Mouse (Mus musculus): Measurements from ENCODE around the gene Pxk. TPM values are rescaled to one million over a fixed set of nuclear protein-coding genes. Genes with fewer than 3 reads are reported as not detected.

Pxk gene
- polyA plus RNA-seq, 1 experiment from 2014 or later, result 36.7 TPM

DNA sequence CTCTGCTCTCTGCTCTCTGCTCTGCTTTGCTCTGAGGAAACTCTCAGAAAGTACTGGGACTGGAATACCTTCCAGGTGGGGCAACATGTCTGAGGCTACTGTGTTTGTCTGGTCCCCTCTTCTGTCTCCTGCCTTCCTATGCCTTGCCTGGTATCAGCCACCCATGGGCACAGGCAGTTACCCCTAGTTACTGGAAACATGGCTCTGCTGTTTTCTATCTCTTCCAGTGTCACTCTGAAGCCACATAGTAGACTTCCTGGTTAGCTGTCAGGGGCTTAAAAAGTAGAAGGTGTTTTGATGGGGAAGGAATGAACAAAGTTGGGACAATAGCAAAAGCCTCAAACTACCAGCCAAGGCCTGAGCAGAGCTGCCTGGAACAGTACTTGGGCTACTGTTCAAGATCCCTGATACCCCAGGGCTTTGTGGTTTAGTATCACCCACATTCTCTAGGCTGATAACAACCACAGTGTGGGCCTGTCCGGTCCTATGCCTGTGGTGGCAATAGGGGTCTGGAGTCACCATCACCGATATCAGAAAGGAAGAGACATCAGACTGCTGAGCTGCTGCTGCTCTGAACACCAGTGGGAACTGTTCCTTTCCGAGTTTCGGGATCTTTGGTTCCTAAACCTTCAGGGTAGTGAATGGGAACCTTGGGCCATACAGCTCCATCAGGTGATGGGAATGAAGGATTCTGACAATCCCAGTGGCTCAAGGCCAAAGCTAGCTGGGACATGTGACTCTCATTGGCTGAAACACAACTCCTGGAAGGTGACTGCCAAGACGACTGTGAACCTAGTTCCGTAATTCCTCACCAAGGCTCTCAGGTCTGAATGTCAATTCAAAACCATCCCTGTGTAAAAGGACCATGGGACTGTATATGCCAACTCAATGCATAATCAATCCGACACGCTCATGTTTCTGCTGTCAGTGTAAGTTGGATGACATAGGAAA lies 33.9 kb upstream of the Pxk start:
- no peaks in the 10 kb centered on the region for H3K27me3 ChIP-seq (ENCODE audit: insufficient read depth, low read length)
- H3K9ac ChIP-seq (replicated peaks; ENCODE audit: low read length), result no peak overlapping the region
- no peak overlapping the region for H3K27ac ChIP-seq (ENCODE audit: low read length)
- 89% methylated on average over 8 of the region's 8 CpGs for WGBS
- no peak overlapping the region for H3K4me2 ChIP-seq (replicated peaks; ENCODE audit: low read depth, low read length)
- no peak for ATAC-seq (ENCODE audit: low FRiP score, low TSS enrichment)
- H3K36me3 ChIP-seq (ENCODE audit: insufficient read depth, low read length), result no peaks in the 10 kb centered on the region
- H3K4me1 ChIP-seq (ENCODE audit: insufficient read depth, low read length), result 0 out of 2 replicates have a peak, but pooled peaks cover 4% of the 10 kb centered on the region
- H3K4me3 ChIP-seq (ENCODE audit: low read length), result no peak overlapping the region
- no peaks in the 10 kb centered on the region for H3K9me3 ChIP-seq (ENCODE audit: low read length)

GRCm38 (mm10) chr14:8080165-8080679 lies 17.8 kb upstream of the Pxk start, which contains the start of gene Rpp14:
TSS of gene Rpp14 (plus strand) at chr14:8080367.
- peaks cover 10% of the 10 kb centered on the region for H3K36me3 ChIP-seq (ENCODE audit: insufficient read depth, low read length)
- peak; percentile 96 for ATAC-seq (ENCODE audit: low FRiP score, low TSS enrichment)
- H3K9me3 ChIP-seq (ENCODE audit: low read length), result no peaks in the 10 kb centered on the region
- H3K9ac ChIP-seq (replicated peaks; ENCODE audit: low read length), result peak within 1 kb of the TSS; percentile 87
- H3K4me2 ChIP-seq (replicated peaks; ENCODE audit: low read depth, low read length), result peak within 1 kb of the TSS; percentile 97
- no peaks in the 10 kb centered on the region for H3K27me3 ChIP-seq (ENCODE audit: insufficient read depth, low read length)
- H3K4me1 ChIP-seq (ENCODE audit: insufficient read depth, low read length), result peaks cover 14% of the 10 kb centered on the region
- peak within 1 kb of the TSS; percentile 82 for H3K4me3 ChIP-seq (ENCODE audit: low read length)
- 0% methylated on average over 47 of the region's 47 CpGs for WGBS
- peak within 1 kb of the TSS; percentile 99 for H3K27ac ChIP-seq (ENCODE audit: low read length)

DNA sequence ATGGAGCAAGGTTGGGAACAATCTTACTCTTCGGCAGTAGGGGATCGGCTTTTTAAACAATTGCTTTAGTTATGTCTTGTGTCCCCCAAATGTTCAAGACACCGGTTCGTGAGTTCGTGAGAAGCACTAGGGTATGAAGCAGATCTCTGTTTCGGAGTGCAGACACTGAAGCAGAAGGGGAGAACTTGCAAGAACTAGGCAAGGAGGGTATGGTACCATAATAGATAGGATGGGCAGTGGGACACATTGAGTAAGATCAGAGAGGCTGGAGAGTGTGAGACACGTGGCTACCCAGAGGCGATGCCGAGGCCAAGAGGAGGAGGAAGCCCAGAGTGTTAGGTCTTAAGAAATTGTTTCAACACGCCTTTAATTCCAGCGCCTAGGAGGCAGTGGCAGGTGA lies 17.3 kb upstream of the Pxk start:
- Histone ChIP-seq H3K27ac (ENCODE audit: low read length) (peak overlapping the region; percentile 99), H3K27me3 (ENCODE audit: insufficient read depth, low read length) (no peaks in the 10 kb centered on the region), H3K4me1 (ENCODE audit: insufficient read depth, low read length) (peaks cover 14% of the 10 kb centered on the region), H3K4me3 (ENCODE audit: low read length) (peak overlapping the region; percentile 82), H3K4me2 (replicated peaks; ENCODE audit: low read depth, low read length) (peak overlapping the region; percentile 97), H3K9me3 (ENCODE audit: low read length) (no peaks in the 10 kb centered on the region), H3K9ac (replicated peaks; ENCODE audit: low read length) (peak overlapping the region; percentile 87), H3K36me3 (ENCODE audit: insufficient read depth, low read length) (peaks cover 14% of the 10 kb centered on the region)
- WGBS, result 2% methylated on average over 11 of the region's 11 CpGs
- peak; percentile 53; the same call in 1 of the 2 replicates for ATAC-seq (ENCODE audit: low FRiP score, low TSS enrichment)

DNA sequence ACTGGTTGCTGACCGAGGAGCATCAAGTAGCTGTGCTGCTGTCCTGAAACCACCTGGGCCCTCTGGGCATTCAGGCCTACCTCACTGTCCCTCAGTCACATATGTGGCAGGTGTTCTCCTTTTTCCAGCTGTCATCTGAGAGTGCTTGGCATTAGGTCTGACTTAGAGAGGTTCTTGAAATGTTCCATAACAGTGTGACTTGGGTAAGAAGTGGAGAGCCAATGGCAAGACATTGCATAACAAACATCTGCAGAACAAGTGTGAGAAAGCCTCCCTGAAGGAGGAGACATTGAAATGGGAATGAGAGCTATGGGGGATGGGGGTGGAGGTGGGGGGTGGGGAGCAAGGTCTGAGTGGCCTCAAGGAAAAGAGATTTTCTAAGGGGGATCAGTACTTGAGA lies 15.1 kb upstream of the Pxk start:
- H3K9me3 ChIP-seq (ENCODE audit: low read length), result no peaks in the 10 kb centered on the region
- no peak overlapping the region for H3K9ac ChIP-seq (replicated peaks; ENCODE audit: low read length)
- H3K36me3 ChIP-seq (ENCODE audit: insufficient read depth, low read length), result peaks cover 27% of the 10 kb centered on the region
- no peak overlapping the region for H3K27ac ChIP-seq (ENCODE audit: low read length)
- H3K4me3 ChIP-seq (ENCODE audit: low read length), result no peak overlapping the region
- H3K4me1 ChIP-seq (ENCODE audit: insufficient read depth, low read length), result peaks cover 14% of the 10 kb centered on the region
- WGBS, result 92% methylated on average over 1 of the region's 1 CpGs
- no peaks in the 10 kb centered on the region for H3K27me3 ChIP-seq (ENCODE audit: insufficient read depth, low read length)
- no peak overlapping the region for H3K4me2 ChIP-seq (replicated peaks; ENCODE audit: low read depth, low read length)
- ATAC-seq (ENCODE audit: low FRiP score, low TSS enrichment), result no peak

DNA sequence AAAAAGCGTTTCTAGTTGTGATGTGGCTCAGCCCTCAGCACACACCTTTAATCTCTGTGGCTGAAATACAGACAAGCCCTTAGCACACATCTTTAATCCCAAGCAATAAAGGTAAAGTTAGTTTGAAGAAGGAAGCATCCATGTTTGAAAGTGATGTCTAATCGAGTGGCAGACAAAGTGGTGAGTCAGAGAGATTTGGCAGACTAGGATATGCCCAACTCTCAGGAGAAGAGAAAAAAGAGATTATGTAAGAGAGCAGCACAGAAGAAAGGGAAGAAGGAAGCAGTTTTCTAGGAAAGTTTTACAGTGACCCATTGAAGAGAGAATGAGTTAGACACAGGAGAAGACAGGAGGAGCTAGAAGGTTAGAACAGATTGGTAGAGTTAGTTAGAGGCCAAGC lies 9.0 kb upstream of the Pxk start:
- 91% methylated on average over 2 of the region's 2 CpGs for WGBS
- no peak overlapping the region for H3K4me3 ChIP-seq (ENCODE audit: low read length)
- 0 out of 2 replicates have a peak, but pooled peaks cover 4% of the 10 kb centered on the region for H3K4me1 ChIP-seq (ENCODE audit: insufficient read depth, low read length)
- H3K9me3 ChIP-seq (ENCODE audit: low read length), result no peaks in the 10 kb centered on the region
- H3K27ac ChIP-seq (ENCODE audit: low read length), result no peak overlapping the region
- no peaks in the 10 kb centered on the region for H3K27me3 ChIP-seq (ENCODE audit: insufficient read depth, low read length)
- peaks cover 50% of the 10 kb centered on the region for H3K36me3 ChIP-seq (ENCODE audit: insufficient read depth, low read length)
- no peak for ATAC-seq (ENCODE audit: low FRiP score, low TSS enrichment)
- no peak overlapping the region for H3K4me2 ChIP-seq (replicated peaks; ENCODE audit: low read depth, low read length)
- H3K9ac ChIP-seq (replicated peaks; ENCODE audit: low read length), result no peak overlapping the region

DNA sequence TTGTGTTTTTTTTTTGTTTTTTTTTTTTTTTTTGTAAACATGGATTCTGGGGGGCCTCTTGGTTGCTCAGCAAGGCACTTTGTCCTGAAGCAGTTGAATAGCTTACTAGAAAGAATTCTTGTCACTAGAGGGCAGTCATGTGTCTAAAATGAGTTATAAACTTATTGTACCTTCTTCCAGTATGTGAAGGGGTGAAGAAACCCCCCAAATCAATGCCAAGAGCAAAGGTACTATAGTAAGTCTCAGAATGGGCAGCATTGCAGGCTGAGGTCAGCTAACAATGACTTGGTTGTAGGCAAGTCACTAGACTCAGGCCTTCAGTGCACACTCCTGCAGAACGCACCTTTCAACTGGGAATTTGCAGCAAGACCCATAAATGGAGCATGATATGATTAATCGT lies 5.4 kb upstream of the Pxk start:
- H3K4me3 ChIP-seq (ENCODE audit: low read length), result no peak overlapping the region
- WGBS, result 94% methylated on average over 2 of the region's 2 CpGs
- no peaks in the 10 kb centered on the region for H3K9me3 ChIP-seq (ENCODE audit: low read length)
- no peak overlapping the region for H3K4me2 ChIP-seq (replicated peaks; ENCODE audit: low read depth, low read length)
- no peak overlapping the region for H3K9ac ChIP-seq (replicated peaks; ENCODE audit: low read length)
- peaks cover 27% of the 10 kb centered on the region for H3K36me3 ChIP-seq (ENCODE audit: insufficient read depth, low read length)
- no peak overlapping the region for H3K27ac ChIP-seq (ENCODE audit: low read length)
- H3K4me1 ChIP-seq (ENCODE audit: insufficient read depth, low read length), result 0 out of 2 replicates have a peak, but pooled peaks cover 4% of the 10 kb centered on the region
- peak; percentile 60; the same call in 1 of the 2 replicates for ATAC-seq (ENCODE audit: low FRiP score, low TSS enrichment)
- no peaks in the 10 kb centered on the region for H3K27me3 ChIP-seq (ENCODE audit: insufficient read depth, low read length)

DNA sequence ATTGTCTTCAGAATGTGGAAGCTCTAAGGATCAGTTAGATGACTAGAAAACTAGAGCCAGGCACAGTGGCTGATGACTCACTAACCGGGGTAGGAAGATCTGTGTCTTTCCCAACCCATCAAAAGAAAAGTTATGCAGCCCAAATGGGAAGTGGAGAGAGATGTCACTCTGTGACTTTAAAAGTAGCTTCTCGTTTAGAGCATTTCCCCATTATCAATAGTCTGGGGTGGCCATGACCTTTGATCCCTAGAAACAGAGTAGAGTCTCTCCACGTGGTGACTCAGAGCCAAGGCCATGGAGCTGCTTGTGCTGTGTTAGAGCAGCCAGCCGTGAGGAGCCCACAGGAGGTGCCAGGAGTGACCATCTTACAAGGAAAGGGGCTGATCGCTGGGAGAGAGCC lies 4.6 kb upstream of the Pxk start:
- Histone ChIP-seq H3K36me3 (ENCODE audit: insufficient read depth, low read length) (peaks cover 22% of the 10 kb centered on the region), H3K27me3 (ENCODE audit: insufficient read depth, low read length) (no peaks in the 10 kb centered on the region), H3K27ac (ENCODE audit: low read length) (no peak overlapping the region), H3K9me3 (ENCODE audit: low read length) (no peaks in the 10 kb centered on the region), H3K9ac (replicated peaks; ENCODE audit: low read length) (no peak overlapping the region), H3K4me2 (replicated peaks; ENCODE audit: low read depth, low read length) (no peak overlapping the region), H3K4me1 (ENCODE audit: insufficient read depth, low read length) (0 out of 2 replicates have a peak, but pooled peaks cover 4% of the 10 kb centered on the region), H3K4me3 (ENCODE audit: low read length) (no peak overlapping the region)
- WGBS, result 51% methylated on average over 5 of the region's 5 CpGs
- ATAC-seq (ENCODE audit: low FRiP score, low TSS enrichment), result no peak

- H3K27me3 ChIP-seq (ENCODE audit: insufficient read depth, low read length), result no peaks in the 10 kb centered on the region
- WGBS, result 49% methylated on average over 3 of the region's 3 CpGs
- H3K4me2 ChIP-seq (replicated peaks; ENCODE audit: low read depth, low read length), result no peak overlapping the region
- H3K4me1 ChIP-seq (ENCODE audit: insufficient read depth, low read length), result peaks cover 7% of the 10 kb centered on the region; the same call in 1 of the 2 replicates
- no peaks in the 10 kb centered on the region for H3K9me3 ChIP-seq (ENCODE audit: low read length)
- peak overlapping the region; percentile 61 for H3K27ac ChIP-seq (ENCODE audit: low read length)
- no peak for ATAC-seq (ENCODE audit: low FRiP score, low TSS enrichment)
- H3K36me3 ChIP-seq (ENCODE audit: insufficient read depth, low read length), result peaks cover 7% of the 10 kb centered on the region; the same call in 1 of the 2 replicates
- no peak overlapping the region for H3K9ac ChIP-seq (replicated peaks; ENCODE audit: low read length)
- H3K4me3 ChIP-seq (ENCODE audit: low read length), result no peak overlapping the region
These were observed 3.0 kb upstream of the Pxk start for GRCm38 (mm10) chr14:8094931-8095561.

- Histone ChIP-seq H3K36me3 (ENCODE audit: insufficient read depth, low read length) (peaks cover 2% of the 10 kb centered on the region; the same call in 1 of the 2 replicates), H3K4me1 (ENCODE audit: insufficient read depth, low read length) (peaks cover 7% of the 10 kb centered on the region; the same call in 1 of the 2 replicates), H3K9ac (replicated peaks; ENCODE audit: low read length) (no peak overlapping the region), H3K27me3 (ENCODE audit: insufficient read depth, low read length) (no peaks in the 10 kb centered on the region), H3K9me3 (ENCODE audit: low read length) (no peaks in the 10 kb centered on the region), H3K27ac (ENCODE audit: low read length) (peak overlapping the region; percentile 61), H3K4me3 (ENCODE audit: low read length) (no peak overlapping the region), H3K4me2 (replicated peaks; ENCODE audit: low read depth, low read length) (0 out of 2 replicates have a peak overlapping the region, but pooled peaks have one; percentile 3)
- 56% methylated on average over 7 of the region's 7 CpGs for whole genome bisulfite sequencing
- no peak for ATAC-seq (ENCODE audit: low FRiP score, low TSS enrichment)
These were observed 2.5 kb upstream of the Pxk start for GRCm38 (mm10) chr14:8095562-8095950.
